Mouse (Mus musculus): ENCODE measurements around the gene Nav2.

GRCm38 (mm10) chr7:49503419-49503818 is 594.9 kb downstream of the Nav2 start:
- no peak for TF ChIP-seq POLR2A (IDR thresholded peaks at IDR 0.05; ENCODE audit: control insufficient read depth in 1 of 2, insufficient read depth in 1 of 2, low read depth in 1 of 2, low read length in 2 of 2, poor library complexity in 1 of 2)
- no peak for TF ChIP-seq MAX (IDR thresholded peaks at IDR 0.05; ENCODE audit: low read length)
- TF ChIP-seq USF1 (IDR thresholded peaks at IDR 0.05; ENCODE audit: low read depth, low read length), result no peak
- TF ChIP-seq POLR2AphosphoS5 (IDR thresholded peaks at IDR 0.05; ENCODE audit: borderline replicate concordance, low read depth, low read length), result no peak
- no peak for TF ChIP-seq CTCF (IDR thresholded peaks at IDR 0.05 in 2 of 3, conservative IDR thresholded peaks at IDR 0.05 in 1 of 3; ENCODE audit: control insufficient read depth in 1 of 3, insufficient read depth in 1 of 3, low read depth in 2 of 3, low read length in 3 of 3, poor library complexity in 1 of 3, severe bottlenecking in 1 of 3)
- TF ChIP-seq ELF1 (IDR thresholded peaks at IDR 0.05; ENCODE audit: low read depth, low read length), result no peak
- no peak for TF ChIP-seq TBP (IDR thresholded peaks at IDR 0.05; ENCODE audit: low read depth, low read length)
- no peak for TF ChIP-seq MEF2A (IDR thresholded peaks at IDR 0.05; ENCODE audit: extremely low read depth, insufficient replicate concordance, low read depth, low read length, poor library complexity, severe bottlenecking)
- TF ChIP-seq E2F4 (IDR thresholded peaks at IDR 0.05; ENCODE audit: borderline replicate concordance, low read depth, low read length), result no peak

Data from MEL (cell line).